Mouse (Mus musculus): ENCODE results near the gene Fbxo30. TPM values are rescaled to one million over a fixed set of nuclear protein-coding genes. Genes with fewer than 3 reads are reported as not detected.

Gene Fbxo30
- polyA plus RNA-seq, 1 experiment: 22.6 TPM

DNA sequence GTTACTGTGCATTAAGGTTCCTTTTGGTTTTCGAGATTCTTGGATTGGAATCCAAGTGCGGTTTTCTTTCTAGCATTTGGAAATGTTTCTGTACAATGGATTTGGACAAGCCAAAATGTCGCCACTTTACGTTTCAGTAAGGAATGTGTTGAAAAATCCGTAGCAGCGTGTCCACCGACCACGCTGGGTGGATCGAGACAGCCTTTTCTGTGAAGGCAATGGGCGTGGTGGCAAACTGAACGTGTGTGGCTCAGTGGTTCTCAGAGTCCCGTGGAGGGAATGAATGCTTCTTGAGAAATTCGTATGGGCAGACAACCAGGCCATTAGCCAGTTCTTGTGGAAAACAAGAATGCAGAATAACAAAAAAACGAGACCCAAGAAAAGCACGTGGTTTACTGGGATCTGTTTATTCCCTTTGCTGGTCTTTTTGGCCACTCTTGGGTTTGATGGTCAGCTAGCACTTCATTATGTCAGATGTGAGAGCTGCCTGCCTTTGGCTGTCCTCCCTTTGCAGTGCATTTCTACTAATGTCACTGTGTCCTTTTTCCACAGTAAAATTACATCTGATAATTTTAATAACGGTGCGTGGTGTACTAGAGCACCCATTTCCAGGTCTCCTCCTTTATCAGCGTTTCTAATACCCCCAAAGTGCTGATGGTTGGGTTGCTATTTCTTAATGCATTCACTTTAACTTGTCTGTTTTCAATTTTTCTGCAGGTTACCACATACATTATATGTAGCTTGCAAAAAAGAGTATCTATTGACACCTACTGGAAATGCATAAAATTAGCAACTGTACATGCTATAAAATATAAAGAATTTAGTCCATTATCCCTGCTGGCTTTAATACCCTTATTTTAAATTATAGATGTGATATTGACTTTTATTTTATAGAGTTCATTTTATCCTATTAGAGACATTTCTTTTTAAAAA is 63.7 kb downstream of the Fbxo30 start:
- no peak overlapping the region for H3K4me3 ChIP-seq (replicated peaks; ENCODE audit: control insufficient read depth, low read depth, low read length)
- H3K27ac ChIP-seq (ENCODE audit: control insufficient read depth, insufficient read depth, low read depth, low read length, poor library complexity): no peak overlapping the region
- TF ChIP-seq POLR2A (IDR thresholded peaks at IDR 0.05; ENCODE audit: borderline replicate concordance, control insufficient read depth, low read depth, low read length) (no peak), CTCF (IDR thresholded peaks at IDR 0.05; ENCODE audit: control insufficient read depth, insufficient read depth, low read length) (no peak)
- H3K4me1 ChIP-seq (ENCODE audit: control insufficient read depth, insufficient read depth, low read length): no peaks in the 10 kb centered on the region
- WGBS: 77% methylated on average over 18 of the region's 18 CpGs

Other genes starting within 250 kb of the Fbxo30 start
- gene Grm1, start 199.0 kb upstream of the Fbxo30 start, polyA plus RNA-seq (2011; ENCODE audit: insufficient read depth, insufficient read length, low replicate concordance, missing spikeins): not detected in 2 replicates
- 2.9 and 3.8 TPM in 2 replicates for gene Shprh, start 131.9 kb upstream of the Fbxo30 start, polyA plus RNA-seq (2011; ENCODE audit: insufficient read depth, insufficient read length, low replicate concordance, missing spikeins)
- gene Epm2a, start 62.1 kb downstream of the Fbxo30 start, polyA plus RNA-seq (2011; ENCODE audit: insufficient read depth, insufficient read length, low replicate concordance, missing spikeins): 1.4 TPM in 1 of 2 replicates, not detected in the other